Mouse (Mus musculus) bone marrow macrophage, adult 2 months (primary cell): ENCODE measurements around the gene Rbx1.

ENCODE experiments used
- CTCF ChIP-seq: IDR thresholded peaks from 2 replicates; pipeline ENCODE4 v1.5.1; 2012; ENCODE audit warnings: low read depth, mild to moderate bottlenecking, low read length, moderate library complexity
- POLR2A ChIP-seq: IDR thresholded peaks from 2 replicates; pipeline ENCODE4 v1.6.1; 2012; ENCODE audit warnings: mild to moderate bottlenecking, low read depth, low read length, borderline replicate concordance

- TF ChIP-seq CTCF, result no peak
- no peak for TF ChIP-seq POLR2A
Observed at GRCm38 (mm10) chr15:81476597-81476996, 10.5 kb downstream of the Rbx1 start.
